Mouse (Mus musculus) embryonic facial prominence, embryonic 15.5 days (tissue): ENCODE measurements around the gene Iqcc. TPM values are rescaled to one million over a fixed set of nuclear protein-coding genes. Genes with fewer than 3 reads are reported as not detected.
A peak's percentile ranks its signal among the peaks of the same experiment; 100 is the strongest.

ENCODE experiments used
- ATAC-seq: fragments of 200-750 bp; cut with Nextera tagmentation; 2 replicates; pipeline ENCODE4 v1.8.0; 2017; ENCODE audit warnings: low read depth, moderate TSS enrichment; ENCODE audit not compliant: insufficient number of reproducible peaks, low FRiP score, low TSS enrichment
- H3K27ac ChIP-seq: fragments of 300-500 bp; sonication (generic); replicated peaks from 2 replicates; pipeline ENCODE4 v1.5.1; 2015; ENCODE audit warnings: mild to moderate bottlenecking, inconsistent platforms
- H3K27me3 ChIP-seq: fragments of 300-500 bp; sonication (generic); 2 replicates; pipeline ENCODE4 v1.6.1; 2015; ENCODE audit warnings: inconsistent platforms
- H3K36me3 ChIP-seq: fragments of 300-500 bp; sonication (generic); 2 replicates; pipeline ENCODE4 v1.6.1; 2015; ENCODE audit warnings: mild to moderate bottlenecking, inconsistent platforms
- H3K4me1 ChIP-seq: fragments of 300-500 bp; sonication (generic); 2 replicates; pipeline ENCODE4 v1.6.1; 2015; ENCODE audit warnings: inconsistent platforms
- H3K4me2 ChIP-seq: fragments of 300-500 bp; sonication (generic); replicated peaks from 2 replicates; pipeline ENCODE4 v1.6.1; 2015; ENCODE audit warnings: mild to moderate bottlenecking, inconsistent platforms
- H3K4me3 ChIP-seq: fragments of 300-500 bp; sonication (generic); replicated peaks from 2 replicates; pipeline ENCODE4 v1.5.1; 2015; ENCODE audit warnings: mild to moderate bottlenecking, inconsistent platforms
- H3K9ac ChIP-seq: fragments of 300-500 bp; sonication (generic); 2 replicates; pipeline ENCODE4 v1.6.1; 2015; ENCODE audit warnings: inconsistent platforms
- H3K9me3 ChIP-seq: fragments of 300-500 bp; sonication (generic); replicated peaks from 2 replicates; pipeline ENCODE4 v1.6.1; 2016; ENCODE audit warnings: inconsistent platforms
- WGBS: fragments of 180-500 bp; shearing (Covaris S2); methylation state at CpG from one replicate; pipeline ENCODE4 v1.1.7; 2015; 5-methylcytosine and 5-hydroxymethylcytosine counted together
- polyA plus RNA-seq: library from polyadenylated mRNA; unstranded; fragments of >200 nt; fragmentation: Nextera tagmentation; extraction: Ambion mirVana; gene quantifications from 2 replicates; pipeline ENCODE4 v1.2.1, GENCODE M21; 2015

The Iqcc gene
- polyA plus RNA-seq, 1 experiment from 2014 or later, result 34.1 TPM

DNA sequence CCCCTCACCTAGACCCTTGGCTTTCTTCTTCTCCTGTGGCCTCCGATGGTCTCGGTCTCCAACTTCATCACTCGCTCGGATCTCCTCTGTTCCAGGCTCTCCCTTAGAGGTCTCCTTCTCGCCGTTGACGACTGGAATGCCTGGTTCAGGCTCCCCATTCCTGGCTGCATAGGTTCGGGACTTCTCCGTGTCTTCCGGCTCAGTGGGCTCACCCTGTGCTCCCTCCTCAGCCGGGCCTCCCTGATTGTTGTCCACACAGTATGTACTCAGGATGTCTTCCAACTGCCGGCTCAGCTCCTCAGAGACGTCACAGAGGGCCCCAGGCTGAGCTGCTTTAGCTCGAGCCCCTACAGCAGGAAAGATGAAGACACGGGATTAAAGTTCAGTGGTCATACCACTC, 20.3 kb upstream of the Iqcc start:
- Histone ChIP-seq H3K36me3 (peaks cover 48% of the 10 kb centered on the region), H3K9ac (peak overlapping the region; percentile 66; the same call in 1 of the 2 replicates), H3K4me3 (peak overlapping the region; percentile 69), H3K4me1 (peaks cover 40% of the 10 kb centered on the region), H3K27ac (peak overlapping the region; percentile 97; the same call in 1 of the 2 replicates), H3K4me2 (peak overlapping the region; percentile 74), H3K27me3 (no peaks in the 10 kb centered on the region), H3K9me3 (no peaks in the 10 kb centered on the region)
- no peak for ATAC-seq
- 78% methylated on average over 15 of the region's 15 CpGs for WGBS

DNA sequence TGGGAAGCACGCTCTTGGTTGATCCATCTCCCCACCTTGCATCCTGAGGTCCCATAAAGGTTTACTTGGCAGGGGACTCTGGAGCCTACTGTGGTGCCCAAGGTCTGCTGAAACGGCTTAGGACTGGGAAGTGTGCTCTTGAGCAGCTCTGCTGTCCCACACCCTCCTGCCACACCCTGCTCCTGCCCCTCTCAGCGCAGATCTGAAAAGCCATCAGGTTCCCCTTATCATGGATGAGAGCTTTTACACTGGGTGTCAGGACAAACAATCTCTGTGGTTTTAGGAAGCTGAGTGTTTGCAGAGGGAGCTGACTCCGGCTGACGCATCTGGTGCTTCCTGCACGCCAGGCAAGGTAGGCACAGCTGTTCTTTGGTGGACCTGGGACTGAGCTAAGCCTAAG, 15.0 kb upstream of the Iqcc start:
- Histone ChIP-seq H3K4me3 (no peak overlapping the region), H3K9ac (no peak overlapping the region), H3K9me3 (no peaks in the 10 kb centered on the region), H3K27me3 (no peaks in the 10 kb centered on the region), H3K4me1 (peaks cover 27% of the 10 kb centered on the region), H3K27ac (no peak overlapping the region), H3K36me3 (peaks cover 94% of the 10 kb centered on the region), H3K4me2 (no peak overlapping the region)
- no peak for ATAC-seq
- WGBS, result 93% methylated on average over 6 of the region's 6 CpGs

DNA sequence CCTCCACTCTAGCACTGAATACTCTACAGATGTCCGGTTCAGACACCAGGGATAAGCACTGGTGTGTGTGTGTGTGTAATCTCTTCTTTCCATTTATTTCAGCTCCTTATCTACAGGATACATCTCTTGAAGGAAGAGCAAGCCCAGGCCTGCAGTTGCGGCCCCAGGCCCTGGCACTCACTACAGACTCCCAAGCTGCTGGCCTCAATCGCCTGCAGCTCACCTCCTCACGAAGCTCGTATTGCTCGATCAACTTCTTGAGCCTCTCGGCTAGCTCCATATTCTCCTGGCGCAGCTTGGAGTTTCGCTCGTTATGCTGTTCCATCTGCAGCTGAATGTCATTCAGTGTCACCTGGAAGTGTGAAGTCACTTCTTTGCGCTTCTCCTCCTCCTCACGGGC, 13.0 kb upstream of the Iqcc start:
- Histone ChIP-seq H3K27ac (no peak overlapping the region), H3K4me3 (no peak overlapping the region), H3K36me3 (peaks cover 96% of the 10 kb centered on the region), H3K9ac (no peak overlapping the region), H3K4me2 (no peak overlapping the region), H3K27me3 (no peaks in the 10 kb centered on the region), H3K4me1 (peaks cover 12% of the 10 kb centered on the region), H3K9me3 (no peaks in the 10 kb centered on the region)
- 77% methylated on average over 12 of the region's 12 CpGs for WGBS
- no peak for ATAC-seq

DNA sequence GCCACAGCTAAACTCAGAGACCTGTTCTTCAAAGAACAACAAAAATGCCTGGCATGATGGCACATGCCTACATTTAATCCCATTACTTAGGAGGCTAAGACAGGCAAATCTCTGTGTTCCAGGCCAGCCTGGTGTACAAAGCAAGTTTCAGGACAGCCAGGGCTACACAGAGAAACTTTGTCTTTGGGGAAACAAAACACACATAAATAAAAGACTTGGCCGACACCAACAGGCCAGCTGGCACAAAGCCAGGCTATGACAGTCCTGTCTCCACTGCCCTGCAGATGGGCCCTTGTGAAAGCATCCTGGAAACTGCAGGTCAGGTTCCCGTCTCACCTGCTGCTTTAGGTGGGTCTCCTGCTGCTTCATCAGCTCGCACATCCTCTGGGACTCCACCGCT, 12.0 kb upstream of the Iqcc start:
- WGBS, result 84% methylated on average over 4 of the region's 4 CpGs

DNA sequence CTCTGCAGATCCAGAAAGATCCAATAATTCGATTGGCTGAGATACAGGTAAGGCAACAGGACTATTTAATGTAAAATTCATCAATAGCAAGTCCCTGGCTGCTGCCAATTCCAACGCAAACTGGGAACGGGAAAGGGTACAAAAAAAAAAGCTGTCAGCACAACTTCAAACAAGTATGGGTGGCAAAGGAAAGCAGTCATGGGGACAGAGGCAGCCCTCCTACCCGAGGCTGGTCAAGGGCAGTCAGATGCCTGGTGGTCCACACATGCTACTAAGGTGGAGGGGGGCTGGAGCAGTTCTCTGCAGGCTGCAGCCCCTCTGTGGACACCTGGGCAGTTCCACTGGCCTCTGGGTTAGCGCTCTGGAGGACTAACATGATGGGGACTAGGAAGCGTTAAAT, 7.1 kb upstream of the Iqcc start:
- H3K4me2 ChIP-seq, result no peak overlapping the region
- ATAC-seq, result no peak
- no peak overlapping the region for H3K9ac ChIP-seq
- H3K4me3 ChIP-seq, result no peak overlapping the region
- no peaks in the 10 kb centered on the region for H3K9me3 ChIP-seq
- no peak overlapping the region for H3K27ac ChIP-seq
- peaks cover 51% of the 10 kb centered on the region for H3K36me3 ChIP-seq
- H3K27me3 ChIP-seq, result no peaks in the 10 kb centered on the region
- H3K4me1 ChIP-seq, result peaks cover 38% of the 10 kb centered on the region
- WGBS, result 75% methylated on average over 6 of the region's 6 CpGs

More for the DNA sequence above, 12.0 kb upstream of the Iqcc start:
- Histone ChIP-seq H3K36me3 (peaks cover 96% of the 10 kb centered on the region), H3K4me3 (no peak overlapping the region), H3K27me3 (no peaks in the 10 kb centered on the region), H3K27ac (no peak overlapping the region), H3K4me2 (no peak overlapping the region), H3K4me1 (peaks cover 11% of the 10 kb centered on the region), H3K9ac (0 out of 2 replicates have a peak overlapping the region, but pooled peaks have one; percentile 6), H3K9me3 (no peaks in the 10 kb centered on the region)
- no peak for ATAC-seq

DNA sequence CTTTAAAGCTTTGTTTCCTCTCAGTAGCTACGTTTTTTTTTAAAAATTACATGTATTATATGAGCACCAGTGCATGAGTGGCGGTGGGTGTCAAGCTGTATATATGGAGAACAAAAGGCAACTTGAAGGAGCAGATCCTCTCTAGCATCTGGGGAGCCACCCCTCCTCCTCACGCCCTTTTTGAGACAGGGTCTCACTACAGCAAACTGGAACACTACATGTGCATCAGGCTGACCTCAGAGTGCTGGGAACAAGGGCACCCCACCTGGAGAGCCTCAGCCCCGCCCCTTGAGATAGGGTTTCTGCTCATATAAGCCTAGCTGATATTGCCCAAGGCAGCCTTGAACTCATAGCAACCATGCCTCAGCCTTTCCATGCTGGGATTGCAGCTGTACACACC, 6.6 kb upstream of the Iqcc start:
- Histone ChIP-seq H3K27ac (peak overlapping the region; percentile 96), H3K9ac (no peak overlapping the region), H3K36me3 (peaks cover 48% of the 10 kb centered on the region), H3K9me3 (no peaks in the 10 kb centered on the region), H3K4me2 (peak overlapping the region; percentile 76), H3K4me3 (no peak overlapping the region), H3K4me1 (peaks cover 37% of the 10 kb centered on the region), H3K27me3 (no peaks in the 10 kb centered on the region)
- WGBS, result 44% methylated on average over 4 of the region's 4 CpGs
- ATAC-seq, result no peak

DNA sequence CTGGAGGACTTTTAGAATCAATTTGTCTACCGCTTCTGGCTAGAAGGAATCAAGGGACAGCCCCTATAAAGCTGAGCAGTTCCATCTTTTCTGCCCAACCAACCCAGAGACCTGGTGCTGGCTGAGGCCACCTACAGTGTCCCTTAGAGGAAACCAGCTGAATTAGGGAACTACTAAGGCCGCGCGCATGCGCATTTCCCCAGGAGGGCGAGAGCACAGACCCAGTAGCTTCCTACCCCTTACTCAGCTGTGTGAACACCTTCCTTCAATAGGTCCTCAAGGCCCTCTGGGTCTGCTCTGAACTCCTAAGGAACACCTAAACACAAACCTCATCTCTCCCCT, 6.1 kb upstream of the Iqcc start:
- peak overlapping the region; percentile 96 for H3K27ac ChIP-seq
- no peaks in the 10 kb centered on the region for H3K27me3 ChIP-seq
- no peaks in the 10 kb centered on the region for H3K9me3 ChIP-seq
- H3K4me1 ChIP-seq, result peaks cover 37% of the 10 kb centered on the region
- H3K36me3 ChIP-seq, result peaks cover 46% of the 10 kb centered on the region
- WGBS, result 0% methylated on average over 6 of the region's 6 CpGs
- peak overlapping the region; percentile 76 for H3K4me2 ChIP-seq
- H3K9ac ChIP-seq, result no peak overlapping the region; the same call in 1 of the 2 replicates
- no peak for ATAC-seq
- H3K4me3 ChIP-seq, result peak overlapping the region; percentile 68

DNA sequence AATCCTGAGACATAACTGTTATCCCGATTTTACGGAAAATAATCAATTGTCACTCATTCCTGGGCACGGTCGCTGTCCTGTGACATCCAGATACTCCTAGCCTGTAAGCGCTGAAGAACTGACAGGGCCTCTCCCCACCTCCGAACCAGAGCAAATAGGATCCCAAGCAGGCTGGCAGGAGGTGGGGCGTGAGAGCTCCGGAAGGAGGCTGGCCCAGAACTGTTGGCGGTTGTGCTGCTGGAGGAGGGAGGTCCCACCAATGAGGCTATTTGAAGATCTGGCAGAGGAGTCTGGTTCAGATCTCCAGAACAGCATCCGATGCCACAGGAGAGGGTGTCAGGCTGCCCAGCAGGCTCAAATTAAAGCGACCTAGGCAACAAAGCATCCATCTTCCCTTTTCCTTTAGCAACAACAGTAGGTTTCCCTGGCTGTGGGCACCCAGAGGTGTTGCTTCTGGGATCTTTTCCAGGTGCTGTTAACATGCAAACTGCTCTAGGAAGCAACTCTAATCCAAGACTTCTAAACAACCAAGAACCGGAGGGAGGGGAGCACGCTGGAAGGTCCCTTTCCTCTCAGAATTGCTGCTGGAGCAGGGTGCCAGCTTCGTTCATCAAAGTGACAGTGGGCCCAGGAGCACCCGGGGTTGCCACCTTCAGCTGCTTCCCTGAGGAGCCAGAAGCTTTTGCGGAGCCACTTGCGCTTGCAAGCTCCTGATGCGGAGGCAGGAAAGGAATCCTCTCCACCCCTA, 5.6 kb upstream of the Iqcc start:
- Histone ChIP-seq H3K9ac (peak overlapping the region; percentile 59), H3K4me3 (peak overlapping the region; percentile 68), H3K9me3 (no peaks in the 10 kb centered on the region), H3K27ac (peak overlapping the region; percentile 96), H3K27me3 (no peaks in the 10 kb centered on the region), H3K36me3 (peaks cover 41% of the 10 kb centered on the region), H3K4me1 (peaks cover 37% of the 10 kb centered on the region), H3K4me2 (peak overlapping the region; percentile 76)
- ATAC-seq, result peak; percentile 92
- 0% methylated on average over 18 of the region's 18 CpGs for WGBS

DNA sequence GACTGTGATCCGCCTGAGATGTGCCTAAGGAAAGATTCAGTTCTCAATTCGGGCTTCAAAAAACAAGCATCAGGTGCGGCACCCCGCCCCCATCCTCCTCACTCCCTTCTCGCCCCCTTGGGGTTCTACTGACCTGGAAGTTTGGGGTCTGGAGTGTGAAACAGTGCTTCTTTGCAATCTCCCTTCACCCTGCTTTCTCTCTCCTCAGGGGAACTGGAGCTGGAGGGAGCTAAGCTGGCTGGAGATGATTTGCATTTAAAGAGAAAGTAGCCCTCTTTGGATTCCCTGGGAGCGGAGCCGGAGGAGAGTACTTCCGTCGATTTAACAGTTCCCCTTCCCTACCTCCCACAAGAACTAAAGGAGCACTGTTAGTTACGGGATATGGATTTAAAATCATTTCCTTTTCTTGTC, 4.8 kb upstream of the Iqcc start, which contains the start of gene Ccdc28b:
TSS of gene Ccdc28b (minus strand) at position 267 of the 411 bp plus-strand sequence.
- no peaks in the 10 kb centered on the region for H3K27me3 ChIP-seq
- no peaks in the 10 kb centered on the region for H3K9me3 ChIP-seq
- H3K4me1 ChIP-seq, result peaks cover 40% of the 10 kb centered on the region
- H3K27ac ChIP-seq, result peak within 1 kb of the TSS; percentile 96
- peak within 1 kb of the TSS; percentile 76 for H3K4me2 ChIP-seq
- peaks cover 33% of the 10 kb centered on the region for H3K36me3 ChIP-seq
- ATAC-seq, result 0 out of 2 replicates have a peak, but pooled peaks have one; percentile 12
- 0% methylated on average over 10 of the region's 10 CpGs for WGBS
- H3K4me3 ChIP-seq, result peak within 1 kb of the TSS; percentile 68
- peak within 1 kb of the TSS; percentile 59 for H3K9ac ChIP-seq

DNA sequence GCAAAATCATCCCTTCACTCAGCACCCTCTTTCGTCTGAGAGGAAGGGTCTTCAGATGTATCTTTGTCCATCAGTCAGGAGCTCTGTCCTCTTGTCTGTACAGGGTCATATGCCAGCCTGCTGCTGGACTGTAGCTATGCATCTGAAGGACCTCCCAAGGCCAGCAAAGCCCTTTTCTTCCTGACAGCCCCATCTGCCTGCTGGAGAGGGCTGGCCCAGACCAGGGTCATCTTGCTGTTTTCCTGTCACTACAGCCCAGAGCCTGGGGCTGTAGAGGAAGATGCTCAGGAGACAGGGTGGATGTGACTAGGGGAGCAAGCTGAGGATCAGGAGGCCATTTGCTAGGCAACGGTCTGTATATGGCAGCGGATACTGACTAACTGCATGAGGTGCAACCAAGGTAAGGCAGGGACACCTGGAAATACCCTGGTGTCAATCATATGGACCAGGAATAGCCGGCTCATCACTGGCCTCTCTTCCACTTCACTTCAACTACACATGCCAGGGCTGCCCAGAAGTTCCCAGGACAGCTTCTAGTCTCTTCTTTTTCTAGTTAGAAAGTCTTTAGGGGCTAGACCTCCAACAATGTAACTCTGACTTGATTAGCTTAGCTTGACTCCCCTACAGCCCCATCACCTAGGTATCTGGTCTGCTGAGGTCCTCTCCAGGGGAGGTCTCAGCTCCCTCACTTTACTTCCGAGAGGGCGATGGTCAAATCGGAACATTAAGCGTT, 4.1 kb upstream of the Iqcc start:
- peaks cover 47% of the 10 kb centered on the region for H3K4me1 ChIP-seq
- H3K27ac ChIP-seq, result peak overlapping the region; percentile 96
- no peaks in the 10 kb centered on the region for H3K27me3 ChIP-seq
- peaks cover 26% of the 10 kb centered on the region for H3K36me3 ChIP-seq
- H3K4me3 ChIP-seq, result peak overlapping the region; percentile 68
- H3K4me2 ChIP-seq, result peak overlapping the region; percentile 76
- H3K9me3 ChIP-seq, result no peaks in the 10 kb centered on the region
- peak overlapping the region; percentile 59 for H3K9ac ChIP-seq
- 22% methylated on average over 8 of the region's 8 CpGs for WGBS
- ATAC-seq, result no peak

DNA sequence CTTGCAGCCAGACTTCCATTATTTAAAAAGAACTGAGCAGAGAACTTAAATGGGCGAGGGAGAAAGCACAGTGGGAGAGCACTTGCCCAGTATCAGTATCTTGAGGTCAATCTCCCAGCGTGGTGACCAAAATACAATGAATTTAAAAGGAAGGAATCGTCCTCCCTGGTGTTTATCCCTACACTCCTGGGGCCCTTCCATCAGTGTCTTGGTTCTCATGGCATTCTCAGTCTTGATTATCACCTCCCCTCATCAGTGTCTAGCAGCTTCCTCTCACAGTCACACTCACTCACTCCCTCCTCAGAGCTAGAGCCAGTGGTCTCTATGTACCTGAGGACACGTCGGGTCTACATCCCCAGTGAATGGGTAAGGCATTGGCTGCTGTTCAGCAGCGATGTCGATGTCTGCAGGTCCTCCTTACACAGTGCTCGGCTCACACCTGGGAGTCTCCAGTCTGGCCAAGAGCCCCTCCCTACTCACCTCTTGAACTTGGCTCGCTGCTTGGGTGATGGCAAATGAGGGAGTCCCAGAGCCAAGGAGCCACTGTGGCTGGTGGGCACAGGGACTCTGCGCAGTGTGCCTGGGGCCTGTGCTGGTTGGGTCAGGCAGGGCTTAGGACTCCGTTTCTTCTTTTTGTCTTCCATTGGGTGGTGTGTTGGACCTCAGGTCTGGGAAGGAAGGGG, 3.4 kb upstream of the Iqcc start:
- 83% methylated on average over 11 of the region's 11 CpGs for WGBS
- ATAC-seq, result no peak
- peaks cover 21% of the 10 kb centered on the region for H3K36me3 ChIP-seq
- H3K9ac ChIP-seq, result peak overlapping the region; percentile 59; the same call in 1 of the 2 replicates
- H3K27me3 ChIP-seq, result no peaks in the 10 kb centered on the region
- peak overlapping the region; percentile 68; the same call in 1 of the 2 replicates for H3K4me3 ChIP-seq
- H3K4me2 ChIP-seq, result peak overlapping the region; percentile 76
- H3K27ac ChIP-seq, result 0 out of 2 replicates have a peak overlapping the region, but pooled peaks have one; percentile 12
- peaks cover 52% of the 10 kb centered on the region for H3K4me1 ChIP-seq
- no peaks in the 10 kb centered on the region for H3K9me3 ChIP-seq
